Mouse (Mus musculus): ENCODE measurements around the gene Ak4.

GRCm38 (mm10) chr4:101430000-101430399 lies 10.9 kb downstream of the Ak4 start:
- TF ChIP-seq CTCF (IDR thresholded peaks at IDR 0.05; ENCODE audit: low read depth) (no peak), EP300 (IDR thresholded peaks at IDR 0.05; ENCODE audit: low read depth) (no peak)

All from heart, postnatal 0 days (tissue).